Mouse (Mus musculus): ENCODE data around the gene Il31ra. TPM values are rescaled to one million over a fixed set of nuclear protein-coding genes. Genes with fewer than 3 reads are reported as not detected.
"Not testable (repeated sequence)": the region's sequence is repeated elsewhere in the genome, so short reads cannot be mapped to it uniquely, and the experiment has no call there.

Il31ra gene
- polyA plus RNA-seq, 1 experiment from 2014 or later = not detected

DNA sequence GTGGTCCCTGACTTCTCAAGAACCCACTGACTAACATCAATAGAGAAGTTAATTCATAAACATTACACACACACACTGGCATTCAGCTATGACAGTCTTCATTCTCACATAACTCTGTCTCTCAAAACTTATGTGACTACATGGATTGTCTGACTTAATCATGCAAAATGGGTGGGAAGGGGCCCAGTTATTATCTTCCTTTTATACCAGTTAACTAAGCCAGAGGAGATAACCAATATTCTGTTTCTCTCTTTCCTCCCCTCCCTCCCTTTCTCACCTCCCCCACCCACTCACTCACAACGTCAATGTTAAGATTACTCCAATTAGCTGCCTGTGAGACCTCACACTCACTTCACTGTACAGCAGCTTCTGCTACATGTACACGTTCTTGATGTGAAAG, 3.9 kb downstream of the Il31ra start:
- Histone ChIP-seq H3K4me3 (no peak overlapping the region), H3K27me3 (no peaks in the 10 kb centered on the region), H3K36me3 (no peaks in the 10 kb centered on the region), H3K4me1 (no peaks in the 10 kb centered on the region), H3K4me2 (replicated peaks) (no peak overlapping the region), H3K9me3 (no peaks in the 10 kb centered on the region), H3K27ac (replicated peaks) (no peak overlapping the region), H3K9ac (replicated peaks) (no peak overlapping the region)
- 55% methylated on average over 2 of the region's 2 CpGs for WGBS
- no peak for ATAC-seq (ENCODE audit: low FRiP score, low read depth)

DNA sequence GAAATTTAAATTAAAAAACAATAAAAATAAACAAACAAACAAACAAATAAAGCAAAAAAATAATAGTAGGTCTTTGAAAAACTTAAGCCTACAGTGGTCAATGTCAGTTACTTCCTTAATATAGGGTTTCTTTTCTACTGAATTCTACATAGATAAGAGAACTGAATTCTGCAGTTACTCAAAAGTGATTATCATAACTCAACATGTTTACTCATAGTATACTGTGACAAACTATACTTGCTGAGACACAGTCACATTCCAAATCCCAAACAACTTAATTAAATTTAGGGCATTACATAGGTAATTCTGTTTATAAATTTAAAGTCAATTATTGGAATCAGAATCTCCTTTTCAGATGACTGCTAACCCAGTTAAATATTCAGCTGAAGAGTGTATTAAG, 4.5 kb downstream of the Il31ra start:
- Histone ChIP-seq H3K4me2 (replicated peaks) (no peak overlapping the region), H3K9ac (replicated peaks) (no peak overlapping the region), H3K27ac (replicated peaks) (no peak overlapping the region), H3K4me3 (no peak overlapping the region), H3K4me1 (no peaks in the 10 kb centered on the region), H3K36me3 (no peaks in the 10 kb centered on the region), H3K9me3 (no peaks in the 10 kb centered on the region), H3K27me3 (no peaks in the 10 kb centered on the region)
- ATAC-seq (ENCODE audit: low FRiP score, low read depth) = no peak

GRCm38 (mm10) chr13:112584556-112585237, 9.5 kb downstream of the Il31ra start:
- 73% methylated on average over 7 of the region's 7 CpGs for WGBS
- Histone ChIP-seq H3K9me3 (no peaks in the 10 kb centered on the region), H3K9ac (replicated peaks) (no peak overlapping the region), H3K36me3 (no peaks in the 10 kb centered on the region), H3K27ac (replicated peaks) (no peak overlapping the region), H3K27me3 (no peaks in the 10 kb centered on the region), H3K4me3 (no peak overlapping the region), H3K4me2 (replicated peaks) (no peak overlapping the region), H3K4me1 (0 out of 2 replicates have a peak, but pooled peaks cover 5% of the 10 kb centered on the region)
- ATAC-seq (ENCODE audit: low FRiP score, low read depth) = no peak

- Histone ChIP-seq H3K9me3 (peaks cover 4% of the 10 kb centered on the region; the same call in 1 of the 2 replicates), H3K4me1 (0 out of 2 replicates have a peak, but pooled peaks cover 5% of the 10 kb centered on the region), H3K4me3 (no peak overlapping the region), H3K9ac (replicated peaks) (no peak overlapping the region), H3K36me3 (no peaks in the 10 kb centered on the region), H3K4me2 (replicated peaks) (no peak overlapping the region), H3K27me3 (no peaks in the 10 kb centered on the region), H3K27ac (replicated peaks) (no peak overlapping the region)
- 88% methylated on average over 8 of the region's 8 CpGs for WGBS
- no peak for ATAC-seq (ENCODE audit: low FRiP score, low read depth)
These were observed 11.9 kb downstream of the Il31ra start for GRCm38 (mm10) chr13:112582291-112582690.

GRCm38 (mm10) chr13:112581796-112582195, 12.4 kb downstream of the Il31ra start:
- Histone ChIP-seq H3K4me1 (0 out of 2 replicates have a peak, but pooled peaks cover 5% of the 10 kb centered on the region), H3K36me3 (no peaks in the 10 kb centered on the region), H3K9ac (replicated peaks) (no peak overlapping the region), H3K9me3 (peaks cover 4% of the 10 kb centered on the region; the same call in 1 of the 2 replicates), H3K4me3 (no peak overlapping the region), H3K27me3 (no peaks in the 10 kb centered on the region), H3K27ac (replicated peaks) (no peak overlapping the region), H3K4me2 (replicated peaks) (no peak overlapping the region)
- WGBS = 80% methylated on average over 3 of the region's 3 CpGs
- no peak for ATAC-seq (ENCODE audit: low FRiP score, low read depth)

DNA sequence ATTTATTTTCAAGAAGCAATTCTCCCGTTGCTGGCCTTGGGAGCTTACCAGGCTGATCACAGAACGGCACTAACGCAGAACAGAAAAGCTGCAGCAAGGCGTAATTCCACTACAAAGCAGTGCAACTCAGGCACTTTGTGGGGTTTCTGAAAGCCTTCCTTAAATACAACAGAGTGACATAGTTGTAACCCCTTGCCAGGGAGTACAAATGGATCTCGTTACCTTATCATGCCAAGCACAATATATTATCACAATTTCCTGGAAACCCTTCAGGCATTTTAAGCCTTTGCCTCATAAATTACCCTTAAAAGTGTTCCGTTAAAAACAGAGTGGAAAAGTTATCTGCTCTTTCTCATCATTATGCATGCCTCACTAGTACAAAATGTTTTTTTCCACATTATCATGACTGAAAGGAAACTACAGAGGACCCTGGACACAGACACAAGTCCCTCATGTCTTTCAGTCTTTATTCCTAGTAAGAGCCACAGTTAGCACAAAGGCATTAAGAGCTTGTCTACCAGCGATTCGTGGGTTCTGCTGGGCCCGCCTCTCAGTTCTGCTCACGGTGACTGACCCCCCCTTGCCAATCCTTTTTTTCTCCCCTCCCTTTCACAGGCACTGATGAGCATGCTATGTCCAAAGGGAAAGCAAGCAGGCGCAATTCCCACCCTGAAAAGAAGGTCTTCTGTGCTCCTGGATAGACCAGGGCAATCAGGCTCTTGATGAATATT, 13.4 kb downstream of the Il31ra start:
- H3K4me2 ChIP-seq (replicated peaks) = no peak overlapping the region
- peaks cover 4% of the 10 kb centered on the region; the same call in 1 of the 2 replicates for H3K9me3 ChIP-seq
- ATAC-seq (ENCODE audit: low FRiP score, low read depth) = no peak
- H3K27ac ChIP-seq (replicated peaks) = no peak overlapping the region
- H3K27me3 ChIP-seq = no peaks in the 10 kb centered on the region
- no peaks in the 10 kb centered on the region for H3K36me3 ChIP-seq
- 39% methylated on average over 11 of the region's 11 CpGs for WGBS
- 0 out of 2 replicates have a peak, but pooled peaks cover 5% of the 10 kb centered on the region for H3K4me1 ChIP-seq
- H3K4me3 ChIP-seq = no peak overlapping the region
- H3K9ac ChIP-seq (replicated peaks) = no peak overlapping the region

GRCm38 (mm10) chr13:112578041-112578440, 16.1 kb downstream of the Il31ra start:
- H3K4me2 ChIP-seq (replicated peaks); H3K27ac ChIP-seq (replicated peaks); H3K27me3 ChIP-seq; H3K4me3 ChIP-seq; H3K36me3 ChIP-seq; H3K9ac ChIP-seq (replicated peaks); ATAC-seq (ENCODE audit: low FRiP score, low read depth); H3K4me1 ChIP-seq; H3K9me3 ChIP-seq: not testable (repeated sequence)
- 93% methylated on average over 11 of the region's 11 CpGs for WGBS

DNA sequence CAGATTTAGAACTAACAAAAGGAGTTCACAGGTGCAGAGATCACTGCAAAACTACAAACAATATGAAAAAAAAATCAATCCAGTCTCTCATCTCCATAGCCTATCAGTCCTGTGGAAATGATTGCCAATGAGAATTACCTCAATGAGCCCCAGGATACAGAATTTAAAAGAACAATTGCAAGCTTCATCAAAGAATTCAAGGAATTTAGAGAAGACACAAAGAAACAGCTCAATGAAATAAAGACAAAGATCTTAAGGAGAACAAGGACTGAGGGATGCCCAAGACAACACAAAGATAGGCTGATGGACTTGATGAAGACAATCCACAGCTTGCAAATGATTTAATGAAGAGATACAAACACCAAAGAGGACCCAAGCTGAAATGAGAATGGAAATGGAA, 20.4 kb downstream of the Il31ra start:
- Histone ChIP-seq H3K36me3 (no peaks in the 10 kb centered on the region), H3K27ac (replicated peaks) (no peak overlapping the region), H3K9ac (replicated peaks) (no peak overlapping the region), H3K4me3 (no peak overlapping the region), H3K4me1 (no peaks in the 10 kb centered on the region), H3K9me3 (peaks cover 4% of the 10 kb centered on the region; the same call in 1 of the 2 replicates), H3K27me3 (no peaks in the 10 kb centered on the region), H3K4me2 (replicated peaks) (no peak overlapping the region)
- no peak for ATAC-seq (ENCODE audit: low FRiP score, low read depth)

DNA sequence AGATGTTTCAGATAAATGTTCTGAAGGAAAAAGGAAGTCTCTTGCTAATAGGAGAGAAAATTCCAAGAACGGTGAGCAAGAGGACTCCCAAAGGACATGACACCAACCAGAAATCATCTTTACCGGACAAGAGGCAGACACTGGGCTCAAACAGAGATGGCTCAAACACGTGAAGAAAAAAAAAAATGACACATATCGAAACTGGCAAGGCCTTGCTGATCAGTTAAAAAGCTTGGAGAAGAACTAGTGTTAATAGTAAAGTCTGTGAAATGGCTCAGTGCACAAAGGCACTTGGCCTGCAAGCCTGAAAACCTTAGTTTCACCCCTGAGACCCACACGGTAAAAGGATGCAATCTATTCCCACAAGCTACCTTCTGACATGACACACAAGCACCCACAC, 23.4 kb downstream of the Il31ra start:
- H3K4me3 ChIP-seq = no peak overlapping the region
- no peaks in the 10 kb centered on the region for H3K36me3 ChIP-seq
- no peaks in the 10 kb centered on the region for H3K27me3 ChIP-seq
- 70% methylated on average over 5 of the region's 5 CpGs for WGBS
- no peaks in the 10 kb centered on the region for H3K9me3 ChIP-seq
- H3K4me1 ChIP-seq = no peaks in the 10 kb centered on the region
- H3K27ac ChIP-seq (replicated peaks) = no peak overlapping the region
- H3K4me2 ChIP-seq (replicated peaks) = no peak overlapping the region
- no peak overlapping the region for H3K9ac ChIP-seq (replicated peaks)
- ATAC-seq (ENCODE audit: low FRiP score, low read depth) = no peak

- no peak overlapping the region for H3K27ac ChIP-seq (replicated peaks)
- ATAC-seq (ENCODE audit: low FRiP score, low read depth) = no peak
- whole genome bisulfite sequencing = 61% methylated on average over 4 of the region's 4 CpGs
These were observed 24.6 kb downstream of the Il31ra start for GRCm38 (mm10) chr13:112569606-112570005.

GRCm38 (mm10) chr13:112560554-112561138, 33.5 kb downstream of the Il31ra start:
- H3K9ac ChIP-seq (replicated peaks) = no peak overlapping the region
- H3K4me2 ChIP-seq (replicated peaks) = no peak overlapping the region
- no peak overlapping the region for H3K27ac ChIP-seq (replicated peaks)
- H3K4me3 ChIP-seq = no peak overlapping the region
- H3K36me3 ChIP-seq = no peaks in the 10 kb centered on the region
- no peaks in the 10 kb centered on the region for H3K4me1 ChIP-seq
- no peak for ATAC-seq (ENCODE audit: low FRiP score, low read depth)
- 89% methylated on average over 6 of the region's 6 CpGs for WGBS
- no peaks in the 10 kb centered on the region for H3K9me3 ChIP-seq
- H3K27me3 ChIP-seq = no peaks in the 10 kb centered on the region

More at GRCm38 (mm10) chr13:112569606-112570005, 24.6 kb downstream of the Il31ra start:
- H3K9ac ChIP-seq (replicated peaks) = no peak overlapping the region
- H3K4me1 ChIP-seq = no peaks in the 10 kb centered on the region
- no peak overlapping the region for H3K4me3 ChIP-seq
- H3K9me3 ChIP-seq = no peaks in the 10 kb centered on the region
- no peaks in the 10 kb centered on the region for H3K27me3 ChIP-seq
- H3K4me2 ChIP-seq (replicated peaks) = no peak overlapping the region
- no peaks in the 10 kb centered on the region for H3K36me3 ChIP-seq

DNA sequence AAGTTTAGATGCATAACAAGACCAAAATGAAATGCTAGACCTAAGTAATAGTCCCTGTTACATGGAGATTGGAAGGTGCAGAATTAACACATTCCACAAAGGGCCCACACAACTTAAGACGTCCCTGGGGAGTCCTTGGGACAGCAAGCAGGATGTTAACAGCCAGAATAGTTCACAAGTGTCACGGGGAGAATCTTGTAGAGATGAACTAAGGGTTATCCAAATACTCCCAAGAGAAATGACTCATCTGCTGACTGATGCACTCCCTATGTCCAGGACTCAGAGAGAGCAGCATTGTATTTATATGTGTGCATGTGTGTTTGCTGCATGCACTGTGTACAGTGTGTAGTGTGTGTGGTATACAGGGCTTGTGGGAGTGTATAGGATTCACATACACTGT, 37.7 kb downstream of the Il31ra start:
- 65% methylated on average over 2 of the region's 2 CpGs for WGBS
- no peak for ATAC-seq (ENCODE audit: low FRiP score, low read depth)
- Histone ChIP-seq H3K4me3 (no peak overlapping the region), H3K4me2 (replicated peaks) (no peak overlapping the region), H3K27me3 (no peaks in the 10 kb centered on the region), H3K27ac (replicated peaks) (no peak overlapping the region), H3K9ac (replicated peaks) (no peak overlapping the region), H3K9me3 (no peaks in the 10 kb centered on the region), H3K36me3 (no peaks in the 10 kb centered on the region), H3K4me1 (no peaks in the 10 kb centered on the region)
